Mouse (Mus musculus): ENCODE measurements at regions not wholly inside any gene's neighbourhood (a gene's known extent, or its start where the extent isn't known, plus 50 kb on each side); places are given as distances from the start of the nearest gene placed in this dataset.
A peak's percentile ranks its signal among the peaks of the same experiment; 100 is the strongest.

DNA sequence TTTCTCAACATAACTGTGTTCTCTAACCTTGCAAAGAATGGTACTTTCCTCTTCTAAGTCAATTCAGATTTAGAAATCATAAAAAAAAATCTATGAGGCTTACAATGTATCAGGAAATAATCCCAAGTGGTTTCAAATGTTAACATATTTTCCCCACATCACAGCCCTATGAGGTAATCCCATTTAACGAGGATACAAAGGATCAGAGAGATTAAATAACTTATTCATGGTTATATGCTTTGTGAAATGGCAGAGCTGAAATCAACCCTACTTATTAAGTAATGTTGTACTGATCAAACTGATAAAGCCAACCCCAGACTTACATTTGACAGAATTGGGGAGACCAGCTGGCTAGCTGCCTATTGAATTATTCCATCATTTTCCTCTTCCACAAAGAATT lies 614.4 kb downstream of the Ntrk3 start:
- DNase-seq (ENCODE audit: low spot score), result no peak

DNA sequence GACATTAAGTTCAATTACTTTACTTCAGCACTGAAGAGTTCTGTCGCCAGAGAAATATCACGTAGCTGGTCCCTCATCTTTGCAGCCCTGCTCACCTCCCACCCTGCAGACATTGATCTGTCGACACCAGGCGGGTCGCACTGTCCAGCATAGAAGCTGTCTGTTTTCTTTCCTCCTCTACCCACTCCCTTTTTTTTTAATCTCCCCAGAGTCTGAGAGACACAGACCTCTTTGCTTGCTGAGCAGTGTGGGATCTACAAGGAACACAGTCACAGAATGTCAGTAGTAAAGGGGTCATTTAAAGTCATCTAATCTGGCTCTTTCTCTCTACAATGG lies 616.7 kb downstream of the Ntrk3 start:
- no peak for DNase-seq (ENCODE audit: low spot score)

DNA sequence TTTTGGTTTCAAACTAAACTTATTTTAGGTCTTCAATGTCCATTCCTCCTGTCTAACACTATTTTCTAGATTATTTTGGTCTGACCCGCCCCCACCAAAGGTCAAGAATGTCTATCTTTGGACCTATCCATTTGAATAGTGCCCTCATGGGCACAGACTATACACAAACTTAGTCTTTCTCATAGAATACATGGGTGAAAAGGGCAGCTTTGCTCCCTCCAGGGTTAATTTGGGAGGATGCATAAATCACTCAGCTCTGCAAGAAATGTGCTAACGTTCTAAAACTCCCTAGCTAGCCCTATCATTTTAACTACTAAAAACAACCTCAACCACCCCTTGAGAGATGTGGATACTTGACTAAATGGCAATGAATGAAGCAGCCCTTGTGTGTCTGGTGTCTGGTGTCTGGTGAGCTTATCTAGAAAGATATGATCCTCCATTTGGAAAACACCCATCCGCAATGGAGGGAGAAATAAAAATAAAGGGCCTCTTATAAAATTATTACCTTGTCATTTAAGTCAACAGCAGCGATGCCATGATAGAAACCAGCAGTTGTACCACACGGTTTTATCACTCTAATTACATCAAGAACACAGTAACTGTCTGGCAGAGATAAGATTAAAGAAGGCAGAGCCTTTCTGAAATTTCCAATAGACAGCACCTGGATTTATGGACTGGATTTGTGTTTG lies 617.2 kb downstream of the Ntrk3 start:
- no peak for DNase-seq (ENCODE audit: low spot score)

DNA sequence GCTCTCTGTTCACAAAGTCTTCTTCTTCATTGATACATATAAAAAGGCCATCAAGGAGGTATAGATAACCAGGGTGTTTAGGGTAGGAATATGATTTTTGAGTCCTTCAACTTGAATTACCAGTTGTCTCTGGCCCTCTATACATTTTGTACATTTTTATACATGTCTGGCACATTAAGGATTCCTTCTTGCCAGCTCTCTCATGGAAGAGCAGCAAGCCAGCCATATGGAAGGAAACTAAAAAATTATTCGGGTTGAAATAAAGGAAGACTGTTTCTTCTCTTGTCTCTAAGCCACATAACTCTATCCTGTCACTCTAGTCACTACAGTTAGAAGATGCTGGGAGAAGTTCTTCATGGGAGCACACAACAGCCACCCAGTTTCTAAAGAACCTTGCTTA lies 618.0 kb downstream of the Ntrk3 start:
- no peak for DNase-seq (ENCODE audit: low spot score)

DNA sequence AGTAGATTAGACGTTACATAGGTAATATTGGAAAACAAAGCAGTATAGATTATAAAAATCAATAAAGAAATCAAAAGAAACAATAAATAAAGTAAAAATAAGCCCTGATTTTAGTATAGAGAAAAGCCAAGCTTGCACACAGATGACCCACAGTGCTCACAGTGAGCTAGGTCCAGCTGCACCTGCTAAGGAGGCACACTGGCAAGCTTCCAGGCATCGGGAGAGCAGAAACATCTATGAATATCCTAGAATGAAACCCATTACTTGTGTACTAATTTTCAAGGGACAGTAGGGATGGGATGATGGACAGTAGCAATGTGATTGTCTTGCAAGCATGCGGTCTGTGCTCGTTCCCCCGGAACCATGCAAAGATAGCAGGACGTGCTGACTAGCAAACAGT lies 626.5 kb downstream of the Ntrk3 start:
- DNase-seq (ENCODE audit: low spot score), result no peak

DNA sequence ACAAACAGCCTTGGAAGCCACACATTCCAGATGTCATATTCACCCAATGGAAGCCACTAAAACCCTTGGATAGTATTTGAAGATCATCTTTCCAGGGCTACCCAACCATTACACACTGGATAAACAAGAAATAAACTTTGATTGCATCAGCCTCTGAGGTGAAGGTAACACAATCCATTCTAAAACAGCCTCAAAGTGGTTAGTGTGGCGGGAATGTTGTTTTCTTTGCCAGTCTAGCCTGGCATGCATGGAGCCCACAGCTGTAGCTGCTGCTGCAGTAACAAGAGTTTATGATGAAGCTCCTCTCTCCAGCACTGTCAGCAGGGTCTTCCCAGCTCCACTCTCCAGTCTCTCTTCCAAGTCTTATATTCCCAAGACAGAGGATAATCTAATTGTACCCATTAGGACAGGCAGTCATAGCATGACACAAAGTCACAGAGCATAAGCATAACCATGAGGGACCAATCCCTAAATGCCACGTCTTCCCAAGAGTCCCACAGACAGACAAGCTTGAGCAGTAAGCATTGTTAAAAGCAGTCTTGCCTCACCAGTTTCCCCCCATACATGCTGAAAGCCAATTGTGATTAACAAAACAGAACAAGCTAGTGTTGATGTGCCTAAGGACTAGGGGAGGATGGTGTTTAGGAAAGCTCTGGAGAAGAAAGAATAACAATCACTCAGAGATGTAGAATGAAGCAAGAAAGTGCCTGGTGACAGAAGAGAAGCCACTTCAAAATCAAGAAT lies 634.1 kb downstream of the Ntrk3 start:
- DNase-seq (ENCODE audit: low spot score), result no peak

DNA sequence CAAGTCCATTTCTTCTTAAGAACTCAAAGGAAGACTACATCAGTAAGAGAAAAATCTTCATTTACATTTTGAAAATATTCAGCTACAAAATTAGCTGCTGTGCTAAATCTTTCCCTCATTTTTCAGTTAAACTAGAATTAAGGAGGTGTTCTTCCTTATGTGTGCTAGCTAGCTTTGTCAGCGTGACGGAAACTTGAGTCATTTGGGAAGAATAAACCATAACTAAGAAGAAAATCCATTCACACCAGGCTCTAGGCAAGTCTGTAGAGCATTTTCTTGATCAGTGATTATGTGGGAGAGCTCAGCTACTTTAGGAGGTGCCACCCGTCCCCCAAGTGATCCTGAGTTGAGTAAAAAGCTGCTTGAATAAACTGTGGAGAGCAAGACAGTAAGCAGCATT lies 635.4 kb downstream of the Ntrk3 start:
- DNase-seq (ENCODE audit: low spot score), result no peak

DNA sequence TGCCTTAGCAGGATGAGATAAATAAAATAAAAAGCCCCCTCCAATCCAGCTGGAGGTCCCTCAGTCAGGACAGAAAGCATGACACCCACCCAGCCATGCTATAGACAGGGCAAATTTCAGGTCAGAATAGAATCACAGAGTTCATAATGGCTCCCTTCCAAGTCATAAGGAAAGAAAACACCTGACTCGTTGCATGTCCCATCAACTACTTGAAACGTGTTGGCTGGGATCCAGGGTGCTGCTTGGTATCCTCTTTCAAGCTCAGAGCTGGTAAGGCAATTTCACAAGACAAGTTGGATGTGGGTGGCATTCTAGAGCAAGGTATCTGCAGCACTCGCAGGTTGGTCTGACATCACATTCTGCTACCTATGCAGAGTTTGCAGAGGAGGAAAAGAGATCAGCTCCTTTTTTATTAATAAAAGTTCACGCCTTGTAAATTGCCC lies 651.2 kb downstream of the Ntrk3 start:
- no peak for DNase-seq (ENCODE audit: low spot score)

DNA sequence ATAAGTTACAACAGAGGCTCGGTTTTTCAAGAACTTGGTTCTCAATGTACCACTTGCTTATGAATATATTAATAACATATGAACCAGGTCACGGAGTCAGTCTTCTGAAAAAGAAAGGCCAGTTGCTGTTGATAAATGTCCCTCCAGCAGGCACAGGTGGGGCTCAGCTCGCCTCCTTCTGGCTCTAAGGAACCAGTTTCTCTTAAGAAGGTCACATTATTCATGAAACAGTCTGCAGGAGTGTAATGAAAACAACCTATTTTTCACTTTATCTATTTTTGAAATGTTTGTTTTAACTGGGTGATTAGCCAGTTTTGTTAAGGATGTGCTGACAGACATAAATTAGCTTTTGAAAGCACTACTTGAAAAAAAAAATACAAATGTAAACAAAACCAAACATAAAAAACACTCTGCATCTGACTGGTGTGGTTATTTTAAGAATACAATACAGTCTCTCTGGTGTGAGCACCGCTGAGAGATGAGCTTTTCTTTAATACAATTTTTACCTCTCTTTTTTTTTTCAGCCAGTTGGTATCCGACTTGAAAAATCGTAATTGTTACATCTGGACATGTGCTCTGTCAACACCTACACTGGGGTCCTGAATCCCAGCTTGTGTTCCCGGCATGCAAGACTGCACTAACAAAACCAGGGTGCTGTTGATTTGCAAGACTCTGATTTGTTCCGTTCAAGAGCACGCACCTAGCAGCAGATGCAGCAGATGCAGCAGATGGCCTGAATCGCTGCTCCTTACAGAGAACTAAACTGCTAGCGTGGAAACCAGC lies 651.8 kb downstream of the Ntrk3 start:
- DNase-seq (ENCODE audit: low spot score), result no peak

DNA sequence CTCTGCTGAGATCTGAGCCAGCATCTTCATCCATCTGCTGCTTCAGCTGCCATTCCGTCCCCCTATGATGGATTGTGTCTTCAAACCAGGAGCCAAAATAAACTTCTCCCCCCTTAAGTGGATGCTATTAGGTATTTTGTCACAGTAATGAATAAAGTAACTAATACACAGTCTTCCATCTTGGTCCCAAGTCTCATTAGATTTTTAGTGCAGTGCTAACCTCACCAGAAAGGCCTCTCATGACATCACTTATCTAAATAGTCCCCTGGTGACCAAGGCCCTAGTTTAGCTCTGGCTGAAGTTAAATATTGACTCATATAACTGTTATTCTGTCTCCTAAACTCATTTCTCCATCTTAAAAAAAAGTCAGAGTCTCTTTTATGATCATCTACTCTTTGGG lies 658.1 kb downstream of the Ntrk3 start:
- DNase-seq (ENCODE audit: low spot score), result peak; percentile 8

DNA sequence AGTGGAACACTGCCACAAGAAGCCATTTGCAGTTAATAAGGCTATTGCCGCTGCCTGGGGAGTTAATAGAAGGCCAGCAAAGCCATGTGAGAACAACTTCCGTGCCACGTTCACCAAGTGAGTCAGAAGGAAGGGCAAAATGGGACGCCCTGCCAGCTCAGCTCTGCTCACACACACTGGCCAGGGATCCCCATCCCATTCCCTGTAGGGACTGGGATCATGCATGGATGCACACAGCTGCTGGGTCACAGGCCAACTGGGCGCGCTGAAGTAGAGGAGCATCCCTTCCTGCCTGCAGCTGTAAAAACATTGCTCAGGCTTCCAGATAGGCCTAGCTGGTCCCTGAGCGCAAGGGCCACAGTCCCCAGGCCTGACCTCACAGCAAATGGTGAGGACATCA lies 666.7 kb downstream of the Ntrk3 start:
- DNase-seq (ENCODE audit: low spot score), result peak; percentile 64

DNA sequence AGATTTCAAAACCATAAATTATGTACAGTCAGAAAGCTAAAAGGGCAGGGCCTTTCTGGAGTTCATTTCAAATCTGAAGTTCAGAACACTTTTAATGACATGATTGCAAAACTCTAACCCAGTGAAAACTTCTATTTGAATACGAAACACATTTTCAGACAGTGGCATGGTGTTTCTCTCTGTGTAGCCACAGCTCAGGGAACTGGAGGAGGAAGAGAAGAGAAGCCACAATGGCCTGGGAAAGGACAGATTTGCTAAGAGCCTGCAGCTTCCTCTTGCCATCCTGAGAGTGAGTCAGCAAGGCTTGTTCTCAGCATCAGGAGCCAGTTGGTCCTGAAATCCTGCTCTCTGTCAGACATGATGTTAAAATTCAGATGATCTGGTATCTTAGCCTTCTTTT lies 676.2 kb downstream of the Ntrk3 start:
- no peak for DNase-seq (ENCODE audit: low spot score)

DNA sequence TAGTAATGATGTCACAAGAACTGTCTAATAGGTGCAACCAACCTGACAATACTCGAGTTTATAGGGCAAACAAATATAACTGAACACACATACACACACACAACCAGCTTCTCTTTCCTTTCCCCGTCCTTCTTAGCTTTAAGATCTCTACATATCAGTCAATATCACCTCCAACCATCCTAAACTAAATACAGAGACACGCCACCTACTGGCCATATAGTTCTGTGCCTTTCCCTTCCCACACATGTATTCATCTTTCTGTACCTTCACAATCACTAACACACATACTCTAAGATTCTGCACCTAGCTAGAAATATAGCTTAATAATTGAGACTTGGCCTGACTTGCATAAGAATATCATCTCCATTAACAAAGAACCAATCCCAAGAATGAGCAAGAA lies 688.2 kb downstream of the Ntrk3 start:
- no peak for DNase-seq (ENCODE audit: low spot score)

DNA sequence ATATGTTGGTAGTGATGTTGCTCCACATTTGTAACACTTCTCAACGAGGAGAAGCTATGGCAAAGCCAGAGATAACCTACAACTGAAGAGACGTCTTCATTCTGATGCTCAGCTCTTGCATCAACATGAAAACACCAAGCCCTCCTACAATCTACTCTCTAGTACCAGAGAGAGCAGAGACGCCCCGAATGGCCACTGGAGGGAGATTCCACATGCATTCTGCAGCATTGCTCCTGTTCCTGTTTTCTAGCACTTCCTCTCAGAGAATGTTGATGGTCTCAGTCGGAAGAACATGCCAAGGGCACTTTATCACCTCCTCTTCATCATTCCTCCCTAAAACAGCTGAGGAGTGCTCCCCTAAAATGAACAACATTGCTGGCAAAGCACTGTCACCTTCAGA lies 692.4 kb downstream of the Ntrk3 start:
- DNase-seq (ENCODE audit: low spot score), result no peak

DNA sequence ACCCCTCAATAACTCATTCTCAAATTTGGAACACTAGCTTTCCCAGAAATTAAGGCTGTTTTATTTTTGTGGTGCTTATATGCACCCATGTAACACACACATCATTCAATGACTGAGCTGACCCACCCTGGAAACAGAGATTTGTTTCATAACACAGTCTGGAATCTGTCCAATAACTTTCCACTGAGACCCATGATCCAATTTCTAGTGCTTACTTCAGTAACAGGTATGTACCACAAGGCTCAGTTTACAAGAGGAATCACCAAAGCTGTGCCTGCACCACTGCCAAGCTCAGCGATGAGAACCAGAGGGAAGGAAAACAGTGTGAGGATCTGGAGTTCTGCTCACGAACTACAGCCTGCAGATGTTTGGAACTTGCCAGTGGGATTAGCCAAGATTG lies 706.8 kb downstream of the Ntrk3 start:
- peak; percentile 48 for DNase-seq (ENCODE audit: low spot score)

DNA sequence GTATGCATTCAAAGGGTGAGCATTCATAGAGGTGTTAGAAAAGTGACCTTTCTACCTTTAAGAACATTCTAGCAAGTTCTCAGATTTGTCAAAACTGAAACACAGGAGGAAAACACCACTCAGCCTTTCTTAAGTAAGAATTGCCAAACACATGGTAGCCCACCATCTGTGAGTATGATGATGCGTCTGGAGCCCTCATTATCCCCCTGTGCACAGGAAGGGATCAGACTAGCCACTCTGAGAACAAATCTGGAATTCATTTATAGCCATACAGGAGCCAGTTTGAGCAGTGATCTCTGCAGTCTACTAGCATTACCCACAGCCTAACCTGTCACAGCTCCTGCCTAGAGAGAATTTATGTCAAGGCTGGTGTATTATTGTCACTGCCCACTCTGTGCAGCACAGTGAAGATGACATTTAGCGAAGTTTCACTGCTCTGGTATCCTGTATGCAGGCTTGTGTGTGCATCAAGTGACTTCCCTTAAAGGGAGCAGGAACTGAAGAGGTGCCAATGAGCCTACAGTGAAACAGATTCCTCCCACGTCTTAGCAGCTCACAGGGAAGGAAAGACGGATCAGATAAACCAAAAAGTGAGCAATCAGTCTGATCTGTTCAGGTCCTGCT lies 710.7 kb downstream of the Ntrk3 start:
- no peak for DNase-seq (ENCODE audit: low spot score)

DNA sequence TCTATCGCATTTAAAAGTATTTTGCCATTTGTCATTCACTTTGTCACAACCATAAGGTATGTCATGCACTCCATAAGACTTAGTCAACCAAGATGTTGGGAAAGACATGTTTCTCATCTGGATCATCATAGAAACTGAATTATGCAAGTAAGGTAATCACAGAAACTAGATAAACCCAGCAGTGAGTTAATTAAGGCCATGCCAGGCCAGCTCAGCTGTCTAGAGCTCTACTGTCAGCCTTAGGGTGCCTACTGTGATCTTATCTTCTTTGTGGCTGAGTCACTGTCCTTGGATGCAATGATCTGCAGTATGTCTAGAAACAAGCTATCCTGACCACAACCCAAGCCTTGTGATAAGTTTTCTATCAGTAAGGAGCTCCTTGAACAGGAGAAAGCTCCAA lies 714.2 kb downstream of the Ntrk3 start:
- DNase-seq (ENCODE audit: low spot score), result no peak

DNA sequence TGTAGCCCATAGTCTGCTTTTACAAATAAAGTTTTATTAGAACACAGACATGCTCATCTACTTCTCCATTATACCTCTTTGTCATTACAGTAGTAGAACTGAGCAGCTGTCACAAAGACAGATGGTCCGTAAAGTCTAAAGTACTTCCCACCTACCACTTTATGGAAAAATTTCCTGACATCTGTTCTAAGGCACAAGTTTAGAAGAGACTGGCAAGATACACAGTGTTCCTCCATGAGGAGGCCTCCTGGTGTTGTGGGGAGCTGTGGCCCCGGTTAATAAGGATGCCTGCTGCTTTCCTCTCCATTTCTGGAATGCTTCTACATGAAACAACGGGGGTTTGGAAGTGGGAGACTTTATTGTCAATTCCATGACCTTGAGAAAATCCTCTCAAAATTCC lies 714.7 kb downstream of the Ntrk3 start:
- DNase-seq (ENCODE audit: low spot score), result no peak

DNA sequence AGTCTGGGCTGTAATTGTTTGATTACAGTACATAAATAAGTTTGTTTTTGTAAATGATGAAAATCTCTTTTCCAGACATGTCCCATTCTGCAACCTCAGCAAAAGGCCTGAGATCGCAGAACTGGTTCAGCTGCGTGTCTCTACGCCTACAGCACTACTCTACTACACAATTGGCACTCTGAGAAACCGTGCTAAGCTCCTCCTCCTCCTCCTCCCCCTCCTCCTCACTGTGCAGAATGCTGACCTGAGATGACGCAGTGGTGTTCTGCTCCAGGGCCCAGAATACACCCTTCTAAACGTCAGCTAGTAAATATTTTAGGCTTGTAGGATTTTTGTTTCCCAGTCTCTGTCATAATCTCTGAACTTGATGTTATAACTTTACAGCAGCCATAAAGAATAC lies 724.2 kb downstream of the Ntrk3 start:
- no peak for DNase-seq (ENCODE audit: low spot score)

DNA sequence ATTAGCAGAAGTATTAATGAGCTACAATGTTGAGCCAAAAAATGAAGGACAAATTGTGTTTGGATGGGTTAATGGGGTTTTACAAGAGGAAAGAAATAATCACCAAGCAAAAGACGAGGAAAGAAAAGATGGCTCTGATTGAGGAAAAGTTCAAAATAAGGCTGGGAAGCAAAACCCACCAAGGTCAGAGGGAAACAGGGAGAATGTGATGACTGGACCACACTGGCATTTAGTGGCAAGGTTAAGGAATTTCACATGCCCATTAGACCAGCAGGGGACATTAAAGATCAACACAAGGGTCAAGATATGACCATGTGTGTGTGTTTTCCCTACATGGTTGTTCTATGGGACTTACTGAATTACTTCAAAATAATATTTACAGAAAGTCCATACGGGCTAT lies 734.7 kb downstream of the Ntrk3 start:
- no peak for DNase-seq (ENCODE audit: low spot score)

DNA sequence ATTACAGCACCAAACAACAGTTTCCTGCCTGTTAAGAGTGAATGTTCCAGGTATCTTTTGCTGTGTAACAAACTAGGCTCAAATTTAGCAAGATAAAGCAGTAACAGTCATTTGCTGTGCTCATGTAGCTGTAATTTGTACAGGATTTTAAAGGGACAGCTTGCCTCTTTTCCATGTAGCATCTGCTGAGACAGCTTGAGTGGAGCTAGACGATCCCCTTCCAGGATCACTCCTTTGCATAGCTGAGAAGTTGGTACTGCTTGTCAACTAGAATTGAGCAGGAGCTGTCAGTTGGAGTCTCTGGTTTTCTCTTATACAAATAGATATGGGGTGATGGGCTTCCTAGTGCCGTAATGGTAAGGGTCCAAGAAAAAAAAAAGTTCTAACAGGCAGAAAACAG lies 744.0 kb downstream of the Ntrk3 start:
- no peak for DNase-seq (ENCODE audit: low spot score)

DNA sequence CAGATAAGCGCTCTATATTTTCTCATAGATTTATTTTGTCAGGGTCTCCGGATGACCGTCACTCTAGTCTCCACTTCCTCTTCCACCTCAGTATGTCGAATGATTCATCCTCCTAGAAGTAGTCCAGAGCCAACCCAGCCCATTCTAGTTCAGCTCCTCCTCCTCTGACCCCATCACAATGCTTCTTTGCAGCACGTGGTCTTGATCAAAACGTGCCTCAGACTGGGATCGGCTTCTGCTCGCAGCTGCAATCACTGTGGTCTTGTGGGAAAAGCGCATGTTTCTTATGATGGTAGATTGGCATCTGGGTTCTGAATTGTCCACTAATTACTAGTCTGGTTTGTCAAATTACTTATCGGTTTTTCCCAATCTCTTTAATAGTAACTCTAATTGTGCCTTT lies 747.7 kb downstream of the Ntrk3 start:
- DNase-seq (ENCODE audit: low spot score), result no peak

Measured in gastrocnemius, adult 18-20 months (tissue).